Mouse (Mus musculus) liver, adult 2 months (tissue): ENCODE measurements at regions not wholly inside any gene's neighbourhood (a gene's known extent, or its start where the extent isn't known, plus 50 kb on each side); places are given as distances from the start of the nearest gene placed in this dataset.

Source experiments
- DNase-seq: peaks from one replicate; pipeline ENCODE4 v3.0.0-alpha.2; 2011; ENCODE audit warnings: low read depth, low spot score; ENCODE audit errors: extremely low read depth
- H3K27ac ChIP-seq: fragments of 200-500 bp; replicated peaks from 2 replicates; pipeline ENCODE4 v1.5.1; 2012; ENCODE audit warnings: low read depth, mild to moderate bottlenecking, control low read depth, inconsistent platforms, low read length; ENCODE audit not compliant: insufficient read depth
- H3K27me3 ChIP-seq: fragments of 200-500 bp; 2 replicates; pipeline ENCODE4 v1.6.1; 2012; ENCODE audit warnings: mild to moderate bottlenecking, moderate library complexity, low read length, inconsistent platforms; ENCODE audit not compliant: control insufficient read depth, insufficient read depth
- H3K36me3 ChIP-seq: fragments of 200-500 bp; 2 replicates; pipeline ENCODE4 v1.6.1; 2012; ENCODE audit warnings: low read length, inconsistent platforms; ENCODE audit not compliant: control insufficient read depth, insufficient read depth
- H3K4me1 ChIP-seq: fragments of 200-500 bp; 2 replicates; pipeline ENCODE4 v1.6.1; 2011; ENCODE audit warnings: low read length; ENCODE audit not compliant: control insufficient read depth, insufficient read depth
- H3K4me3 ChIP-seq: fragments of 200-500 bp; 2 replicates; pipeline ENCODE4 v1.5.1; 2011; ENCODE audit warnings: low read depth, mild to moderate bottlenecking, control low read depth, low read length, moderate library complexity; ENCODE audit not compliant: insufficient read depth
- H3K79me2 ChIP-seq: fragments of 200-500 bp; 2 replicates; pipeline ENCODE4 v1.6.1; 2012; ENCODE audit warnings: inconsistent platforms, mild to moderate bottlenecking, low read length, moderate library complexity; ENCODE audit not compliant: control insufficient read depth, insufficient read depth
- H3K9ac ChIP-seq: fragments of 200-500 bp; 2 replicates; pipeline ENCODE4 v1.6.1; 2012; ENCODE audit warnings: low read depth, mild to moderate bottlenecking, control low read depth, inconsistent platforms, low read length
- CTCF ChIP-seq: fragments of 200-500 bp; IDR thresholded peaks from 2 replicates; pipeline ENCODE4 v1.5.1; 2011; ENCODE audit warnings: low read depth, low read length, control low read depth
- POLR2A ChIP-seq: fragments of 200-500 bp; IDR thresholded peaks from 2 replicates; pipeline ENCODE4 v1.6.1; 2011; ENCODE audit warnings: low read length, control low read depth; ENCODE audit not compliant: insufficient read depth; ENCODE audit errors: extremely low read depth
- WGBS: fragments of 180-500 bp; shearing (Covaris S2); methylation state at CpG from one replicate; pipeline ENCODE4 v1.1.7; 2018; 5-methylcytosine and 5-hydroxymethylcytosine counted together

GRCm38 (mm10) chr11:19174305-19175017, 155.7 kb upstream of the Meis1 start:
- H3K4me1 ChIP-seq: no peaks in the 10 kb centered on the region
- H3K27ac ChIP-seq: no peak overlapping the region
- no peaks in the 10 kb centered on the region for H3K27me3 ChIP-seq
- H3K36me3 ChIP-seq: no peaks in the 10 kb centered on the region
- WGBS: 85% methylated on average over 13 of the region's 13 CpGs
- no peak for DNase-seq
- TF ChIP-seq CTCF (no peak), POLR2A (no peak)
- no peak overlapping the region for H3K4me3 ChIP-seq
- H3K79me2 ChIP-seq: no peaks in the 10 kb centered on the region
- no peak overlapping the region for H3K9ac ChIP-seq

- Histone ChIP-seq H3K4me3 (no peak overlapping the region), H3K79me2 (no peaks in the 10 kb centered on the region), H3K36me3 (no peaks in the 10 kb centered on the region), H3K27ac (no peak overlapping the region), H3K9ac (no peak overlapping the region), H3K4me1 (no peaks in the 10 kb centered on the region), H3K27me3 (no peaks in the 10 kb centered on the region)
- DNase-seq: no peak
- WGBS: 92% methylated on average over 1 of the region's 1 CpGs
- TF ChIP-seq POLR2A (no peak), CTCF (no peak)
Measured at GRCm38 (mm10) chr11:19179290-19179689, 160.5 kb upstream of the Meis1 start.

- Histone ChIP-seq H3K79me2 (no peaks in the 10 kb centered on the region), H3K4me1 (no peaks in the 10 kb centered on the region), H3K27me3 (no peaks in the 10 kb centered on the region), H3K36me3 (no peaks in the 10 kb centered on the region), H3K9ac (no peak overlapping the region), H3K4me3 (no peak overlapping the region), H3K27ac (no peak overlapping the region)
- TF ChIP-seq POLR2A (no peak), CTCF (no peak)
- 55% methylated on average over 2 of the region's 2 CpGs for whole genome bisulfite sequencing
- DNase-seq: no peak
Measured at GRCm38 (mm10) chr11:19189778-19190177, 171.0 kb upstream of the Meis1 start.

- no peaks in the 10 kb centered on the region for H3K79me2 ChIP-seq
- no peaks in the 10 kb centered on the region for H3K36me3 ChIP-seq
- DNase-seq: no peak
- no peak overlapping the region for H3K4me3 ChIP-seq
- TF ChIP-seq POLR2A (no peak), CTCF (no peak)
- WGBS: 21% methylated on average over 1 of the region's 1 CpGs
- no peak overlapping the region for H3K27ac ChIP-seq
- no peaks in the 10 kb centered on the region for H3K27me3 ChIP-seq
- H3K9ac ChIP-seq: no peak overlapping the region
- no peaks in the 10 kb centered on the region for H3K4me1 ChIP-seq
Measured at GRCm38 (mm10) chr11:19194464-19194863, 175.7 kb upstream of the Meis1 start.

- TF ChIP-seq CTCF (no peak), POLR2A (no peak)
Measured at GRCm38 (mm10) chr11:19197790-19198189, 179.0 kb upstream of the Meis1 start.

More at GRCm38 (mm10) chr11:19197790-19198189, 179.0 kb upstream of the Meis1 start:
- Histone ChIP-seq H3K36me3 (no peaks in the 10 kb centered on the region), H3K27me3 (no peaks in the 10 kb centered on the region), H3K4me1 (no peaks in the 10 kb centered on the region), H3K27ac (no peak overlapping the region), H3K9ac (no peak overlapping the region), H3K79me2 (no peaks in the 10 kb centered on the region), H3K4me3 (no peak overlapping the region)
- no peak for DNase-seq
- WGBS: 98% methylated on average over 1 of the region's 1 CpGs
